Comparison of ENCODE assay signal across 9 mouse cellular contexts in genomic region chr11:21996325-21996647, GRCm38 (mm10). TPM values are rescaled to one million over a fixed set of nuclear protein-coding genes. Genes with fewer than 3 reads are reported as not detected.
DNase-seq lines count a peak whose midpoint lies in the region; ATAC-seq lines count a peak whose summit lies in the region.
"Had no signal": no experiment of that assay in that cellular context is flagged by ENCODE, and none has a peak within 500 bp of the region (broad histone marks: within the 10 kb centered on the region; RNA-seq: fewer than 3 reads in every experiment).

No protein-coding gene starts in this region.

- H3K4me2 ChIP-seq in embryonic facial prominence, embryonic 13.5 days, result peak overlapping the region; percentile 89
- H3K4me2 ChIP-seq in hindbrain, embryonic 14.5 days (replicated peaks), result peak overlapping the region; percentile 44
- H3K4me2 ChIP-seq in midbrain, embryonic 14.5 days (ENCODE audit: low read length), result peak overlapping the region; percentile 74

- peak overlapping the region; percentile 59 for H3K9ac ChIP-seq in embryonic facial prominence, embryonic 13.5 days
- no peak overlapping the region; the same call in 1 of the 2 replicates for H3K9ac ChIP-seq in hindbrain, embryonic 14.5 days
- H3K9ac ChIP-seq in midbrain, embryonic 14.5 days (replicated peaks; ENCODE audit: low read length), result peak overlapping the region; percentile 57

- 7% methylated on average over 13 of the region's 13 CpGs for whole genome bisulfite sequencing in embryonic facial prominence, embryonic 13.5 days
- WGBS in hindbrain, embryonic 14.5 days, result 2% methylated on average over 13 of the region's 13 CpGs
- 17% methylated on average over 13 of the region's 13 CpGs for WGBS in midbrain, embryonic 14.5 days

- no peaks in the 10 kb centered on the region for H3K9me3 ChIP-seq in embryonic facial prominence, embryonic 13.5 days
- H3K9me3 ChIP-seq in hindbrain, embryonic 14.5 days (ENCODE audit: control insufficient read depth, low read length), result no peaks in the 10 kb centered on the region
- H3K9me3 ChIP-seq in midbrain, embryonic 14.5 days (ENCODE audit: control insufficient read depth, low read length), result no peaks in the 10 kb centered on the region

- peak overlapping the region; percentile 56 for H3K4me3 ChIP-seq in embryonic facial prominence, embryonic 13.5 days
- peak overlapping the region; percentile 23 for H3K4me3 ChIP-seq in hindbrain, embryonic 14.5 days (replicated peaks; ENCODE audit: low read length)
- H3K4me3 ChIP-seq in midbrain, embryonic 14.5 days (replicated peaks; ENCODE audit: low read depth, low read length), result peak overlapping the region; percentile 57

- no peaks in the 10 kb centered on the region for H3K36me3 ChIP-seq in embryonic facial prominence, embryonic 13.5 days
- no peaks in the 10 kb centered on the region for H3K36me3 ChIP-seq in hindbrain, embryonic 14.5 days (replicated peaks; ENCODE audit: control insufficient read depth, insufficient read depth)
- no peaks in the 10 kb centered on the region for H3K36me3 ChIP-seq in midbrain, embryonic 14.5 days (ENCODE audit: control insufficient read depth, insufficient read depth, low read length)

- ATAC-seq in embryonic facial prominence, embryonic 13.5 days (ENCODE audit: insufficient number of reproducible peaks, insufficient read depth, low FRiP score, low TSS enrichment, low read depth), result no peak
- ATAC-seq in hindbrain, embryonic 14.5 days (ENCODE audit: low FRiP score), result no peak
- ATAC-seq in midbrain, embryonic 14.5 days (ENCODE audit: low FRiP score, low TSS enrichment), result no peak

- peaks cover 93% of the 10 kb centered on the region for H3K27me3 ChIP-seq in embryonic facial prominence, embryonic 13.5 days
- H3K27me3 ChIP-seq in hindbrain, embryonic 14.5 days (ENCODE audit: control insufficient read depth, insufficient read depth, low read length), result peaks cover 88% of the 10 kb centered on the region
- peaks cover 32% of the 10 kb centered on the region for H3K27me3 ChIP-seq in midbrain, embryonic 14.5 days (ENCODE audit: control insufficient read depth, insufficient read depth, low read length)

- H3K27ac ChIP-seq in embryonic facial prominence, embryonic 13.5 days, result no peak overlapping the region
- no peak overlapping the region for H3K27ac ChIP-seq in hindbrain, embryonic 14.5 days
- H3K27ac ChIP-seq in midbrain, embryonic 14.5 days (replicated peaks; ENCODE audit: low read depth, low read length), result peak overlapping the region; percentile 76

- intact Hi-C loops in left cerebral cortex, postnatal 25 days (cut with DNase I), result no loop called here

- DNase-seq in left cerebral cortex, postnatal 25 days (ENCODE audit: low spot score in 2 of 2), result peak; percentile 15 to 22
- no peak for DNase-seq in left cerebral cortex, adult 11 months (ENCODE audit: low spot score)
- no peak for DNase-seq in hindbrain, embryonic 14.5 days (ENCODE audit: low spot score)
- peak; percentile 62 for DNase-seq in midbrain, embryonic 14.5 days
- no peak for DNase-seq in adrenal gland, adult (ENCODE audit: inconsistent age in 2 of 2, low spot score in 1 of 2)
- DNase-seq in c-Kit-positive CD71-positive TER-119-positive erythroid progenitor cells, embryonic 14.5 days (ENCODE audit: low spot score), result no peak
- DNase-seq in adrenal gland, postnatal 25 days, result no peak

- H3K4me1 ChIP-seq in embryonic facial prominence, embryonic 13.5 days, result peaks cover 36% of the 10 kb centered on the region
- H3K4me1 ChIP-seq in hindbrain, embryonic 14.5 days (replicated peaks; ENCODE audit: control insufficient read depth, insufficient read depth, low read length), result no peaks in the 10 kb centered on the region; the same call in 1 of the 2 replicates
- H3K4me1 ChIP-seq in midbrain, embryonic 14.5 days (ENCODE audit: control insufficient read depth, insufficient read depth, low read length), result peaks cover 22% of the 10 kb centered on the region; the same call in 1 of the 2 replicates

RNA-seq across cellular contexts. Expression of gene Otx1, which starts 6.4 kb away (rescaled TPM):
- 1 to 10 TPM; 6.0 to 6.3 TPM for total RNA-seq in left cerebral cortex, postnatal 25 days (2021)
- polyA plus RNA-seq in embryonic facial prominence, embryonic 13.5 days (2015; fragmentation: Nextera tagmentation; extraction: Ambion mirVana), result 9.5 and 10.0 TPM in 2 replicates
- polyA plus RNA-seq in hindbrain, embryonic 14.5 days (2014; fragmentation: Nextera tagmentation; extraction: Ambion mirVana), result 0.37 and 1.6 TPM in 2 replicates
- 9.9 and 15.2 TPM in 2 replicates for polyA plus RNA-seq in midbrain, embryonic 14.5 days (2014; fragmentation: Nextera tagmentation; extraction: Ambion mirVana)
- not detected in 2 replicates for total RNA-seq in adrenal gland, postnatal 25 days (2021)
- polyA plus RNA-seq: thymus, postnatal 0 days had no signal

Comparison
In these comparisons a context has a peak if more than half of its experiments do, and no peak if none do; other contexts are left out.
1. DNase-seq: peak in left cerebral cortex, postnatal 25 days (2 of 2) and midbrain, embryonic 14.5 days (single experiment); none in left cerebral cortex, adult 11 months (single experiment), hindbrain, embryonic 14.5 days (single experiment), adrenal gland, adult (0 of 2), c-Kit-positive CD71-positive TER-119-positive erythroid progenitor cells, embryonic 14.5 days (single experiment) and adrenal gland, postnatal 25 days (single experiment).
2. Peak in every context shown above with its lines, with median percentiles within 50 percentile points of each other: H3K4me2 ChIP-seq and H3K4me3 ChIP-seq.